Mouse (Mus musculus) midbrain, embryonic 10.5 days (tissue): ENCODE measurements around the gene Gm20388. TPM values are rescaled to one million over a fixed set of nuclear protein-coding genes. Genes with fewer than 3 reads are reported as not detected.

Experiments
- DNase-seq: peaks from one replicate; pipeline ENCODE4 v3.0.0-alpha.2; 2017; ENCODE audit warnings: low spot score
- H3K27ac ChIP-seq: fragments of 300-500 bp; sonication (generic); replicated peaks from 2 replicates; pipeline ENCODE4 v1.5.1; 2016; ENCODE audit warnings: mild to moderate bottlenecking
- H3K27me3 ChIP-seq: fragments of 300-500 bp; sonication (generic); 2 replicates; pipeline ENCODE4 v1.6.1; 2016; ENCODE audit warnings: low read depth, mild to moderate bottlenecking; ENCODE audit not compliant: poor library complexity, severe bottlenecking
- H3K36me3 ChIP-seq: fragments of 300-500 bp; sonication (generic); 2 replicates; pipeline ENCODE4 v1.6.1; 2016; ENCODE audit warnings: mild to moderate bottlenecking, moderate library complexity
- H3K4me1 ChIP-seq: fragments of 300-500 bp; sonication (generic); 2 replicates; pipeline ENCODE4 v1.6.1; 2016
- H3K4me3 ChIP-seq: fragments of 300-500 bp; sonication (generic); 2 replicates; pipeline ENCODE4 v1.5.1; 2016; ENCODE audit warnings: mild to moderate bottlenecking, moderate library complexity
- H3K9me3 ChIP-seq: fragments of 300-500 bp; sonication (generic); replicated peaks from 2 replicates; pipeline ENCODE4 v1.6.1; 2016; ENCODE audit warnings: mild to moderate bottlenecking
- WGBS: fragments of 180-500 bp; shearing (Covaris S2); methylation state at CpG from one replicate; pipeline ENCODE4 v1.1.7; 2016; 5-methylcytosine and 5-hydroxymethylcytosine counted together
- polyA plus RNA-seq: library from polyadenylated mRNA; unstranded; fragments of >200 nt; fragmentation: Nextera tagmentation; extraction: Ambion mirVana; gene quantifications from 2 replicates; pipeline ENCODE4 v1.2.1, GENCODE M21; 2016

Gm20388 gene
- polyA plus RNA-seq, 1 experiment from 2014 or later = 7.1 TPM

DNA sequence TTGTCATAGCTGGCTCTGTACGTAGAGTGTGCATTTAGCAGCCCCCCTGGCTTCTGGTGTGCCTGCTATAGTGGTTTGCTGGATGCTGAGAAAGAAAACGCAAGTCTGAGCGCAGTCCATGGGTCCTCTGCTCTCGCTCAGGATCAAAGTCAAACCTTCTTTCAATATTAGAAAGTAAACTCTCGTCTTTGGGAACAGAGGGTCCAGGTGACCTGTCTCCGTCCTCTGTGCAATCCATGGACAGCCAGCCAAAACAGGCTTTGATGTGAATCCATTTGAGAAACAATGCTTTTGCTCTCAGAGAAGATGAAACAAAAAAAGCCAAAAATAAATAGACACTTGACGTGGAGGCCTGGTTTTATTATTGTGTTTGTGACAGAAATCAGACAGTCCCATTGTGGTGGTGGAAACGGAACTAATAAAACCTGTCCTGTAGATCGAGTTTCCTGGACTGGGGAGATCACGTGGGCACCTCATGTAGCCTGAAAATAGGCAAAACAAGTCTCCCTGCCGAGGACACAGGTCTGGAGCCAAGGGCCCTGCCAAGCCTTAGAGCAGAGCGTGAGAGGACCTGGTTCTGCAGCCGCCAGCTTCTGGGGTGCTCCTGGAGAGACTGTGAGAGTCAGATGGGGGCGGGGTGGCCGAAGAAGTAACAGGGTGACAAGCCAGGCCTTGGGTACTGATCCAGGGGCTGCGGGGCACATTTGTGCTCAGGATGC is 3902.7 kb downstream of the Gm20388 start:
- Histone ChIP-seq H3K4me3 (no peak overlapping the region), H3K9me3 (no peaks in the 10 kb centered on the region), H3K27me3 (no peaks in the 10 kb centered on the region), H3K27ac (no peak overlapping the region), H3K36me3 (peaks cover 49% of the 10 kb centered on the region), H3K4me1 (peaks cover 9% of the 10 kb centered on the region)
- DNase-seq = no peak
- WGBS = 86% methylated on average over 16 of the region's 16 CpGs

DNA sequence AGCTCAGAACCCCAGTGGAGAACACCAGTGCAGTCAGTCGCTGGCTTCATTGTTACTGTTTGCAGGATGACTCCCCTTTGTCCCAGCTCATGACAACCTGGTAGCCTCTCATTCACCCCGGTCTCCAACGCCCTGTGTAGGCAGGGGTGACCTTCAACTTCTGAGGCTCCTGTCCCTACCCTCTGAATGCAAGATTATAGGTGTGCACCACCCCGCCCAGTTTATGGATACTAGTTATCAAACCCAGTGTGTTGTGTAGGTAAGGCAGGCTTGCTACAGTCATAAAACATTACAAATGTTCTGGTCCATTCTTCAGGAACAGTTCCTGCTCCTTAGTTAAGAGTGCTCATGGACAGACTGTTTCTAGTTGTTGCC is 3903.2 kb downstream of the Gm20388 start:
- Histone ChIP-seq H3K4me3 (no peak overlapping the region), H3K9me3 (no peaks in the 10 kb centered on the region), H3K27ac (no peak overlapping the region), H3K4me1 (peaks cover 5% of the 10 kb centered on the region), H3K36me3 (peaks cover 55% of the 10 kb centered on the region), H3K27me3 (no peaks in the 10 kb centered on the region)
- no peak for DNase-seq
- WGBS = 89% methylated on average over 4 of the region's 4 CpGs

GRCm38 (mm10) chr8:123815325-123815724 is 3904.7 kb downstream of the Gm20388 start:
- Histone ChIP-seq H3K4me3 (no peak overlapping the region), H3K4me1 (no peaks in the 10 kb centered on the region), H3K27me3 (no peaks in the 10 kb centered on the region), H3K36me3 (peaks cover 59% of the 10 kb centered on the region), H3K27ac (no peak overlapping the region), H3K9me3 (no peaks in the 10 kb centered on the region)
- 90% methylated on average over 11 of the region's 11 CpGs for WGBS
- no peak for DNase-seq

- H3K9me3 ChIP-seq = no peaks in the 10 kb centered on the region
- H3K36me3 ChIP-seq = peaks cover 72% of the 10 kb centered on the region
- DNase-seq = no peak
- WGBS = 91% methylated on average over 8 of the region's 8 CpGs
- H3K4me1 ChIP-seq = no peaks in the 10 kb centered on the region
- no peak overlapping the region for H3K27ac ChIP-seq
- no peaks in the 10 kb centered on the region for H3K27me3 ChIP-seq
- no peak overlapping the region for H3K4me3 ChIP-seq
Measured at GRCm38 (mm10) chr8:123816939-123817338, 3906.3 kb downstream of the Gm20388 start.

DNA sequence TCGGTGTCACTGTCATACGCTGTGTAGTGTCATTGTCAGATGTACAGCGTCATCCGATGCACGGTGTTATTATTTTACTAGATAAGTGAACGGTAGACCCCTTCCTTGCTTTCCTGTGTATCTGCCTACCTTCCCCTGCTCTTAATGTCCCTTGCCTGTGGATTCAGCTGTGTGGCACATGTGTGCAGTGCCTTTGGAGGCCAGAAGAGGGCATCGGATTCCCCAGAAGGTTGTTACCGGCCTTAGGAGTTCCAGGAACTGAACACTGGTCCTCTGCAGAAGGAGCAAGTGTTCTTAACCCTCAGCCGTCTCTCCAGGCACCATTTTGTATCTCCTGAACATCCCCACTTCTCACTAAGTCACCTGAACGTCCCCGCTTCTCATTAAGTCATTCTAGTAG is 3907.1 kb downstream of the Gm20388 start:
- Histone ChIP-seq H3K36me3 (peaks cover 80% of the 10 kb centered on the region), H3K27me3 (no peaks in the 10 kb centered on the region), H3K27ac (no peak overlapping the region), H3K4me3 (no peak overlapping the region), H3K9me3 (0 out of 2 replicates have a peak, but pooled peaks cover under 1% of the 10 kb centered on the region), H3K4me1 (no peaks in the 10 kb centered on the region)
- no peak for DNase-seq
- 93% methylated on average over 11 of the region's 11 CpGs for WGBS

GRCm38 (mm10) chr8:123819683-123820610 is 3909.3 kb downstream of the Gm20388 start:
- WGBS = 94% methylated on average over 19 of the region's 19 CpGs
- no peak for DNase-seq
- Histone ChIP-seq H3K4me1 (no peaks in the 10 kb centered on the region), H3K36me3 (peaks cover 88% of the 10 kb centered on the region), H3K4me3 (no peak overlapping the region), H3K27ac (no peak overlapping the region), H3K27me3 (no peaks in the 10 kb centered on the region), H3K9me3 (peaks cover 6% of the 10 kb centered on the region; the same call in 1 of the 2 replicates)

GRCm38 (mm10) chr8:123820780-123821179 is 3910.1 kb downstream of the Gm20388 start:
- WGBS = 94% methylated on average over 6 of the region's 6 CpGs
- no peak for DNase-seq
- Histone ChIP-seq H3K9me3 (peaks cover 6% of the 10 kb centered on the region; the same call in 1 of the 2 replicates), H3K36me3 (peaks cover 91% of the 10 kb centered on the region), H3K4me1 (no peaks in the 10 kb centered on the region), H3K4me3 (no peak overlapping the region), H3K27me3 (no peaks in the 10 kb centered on the region), H3K27ac (no peak overlapping the region)

- Histone ChIP-seq H3K9me3 (peaks cover 6% of the 10 kb centered on the region; the same call in 1 of the 2 replicates), H3K36me3 (peaks cover 91% of the 10 kb centered on the region), H3K4me1 (no peaks in the 10 kb centered on the region), H3K27me3 (no peaks in the 10 kb centered on the region), H3K4me3 (no peak overlapping the region), H3K27ac (no peak overlapping the region)
- 95% methylated on average over 10 of the region's 10 CpGs for WGBS
- no peak for DNase-seq
Measured at GRCm38 (mm10) chr8:123823111-123823510, 3912.5 kb downstream of the Gm20388 start.

DNA sequence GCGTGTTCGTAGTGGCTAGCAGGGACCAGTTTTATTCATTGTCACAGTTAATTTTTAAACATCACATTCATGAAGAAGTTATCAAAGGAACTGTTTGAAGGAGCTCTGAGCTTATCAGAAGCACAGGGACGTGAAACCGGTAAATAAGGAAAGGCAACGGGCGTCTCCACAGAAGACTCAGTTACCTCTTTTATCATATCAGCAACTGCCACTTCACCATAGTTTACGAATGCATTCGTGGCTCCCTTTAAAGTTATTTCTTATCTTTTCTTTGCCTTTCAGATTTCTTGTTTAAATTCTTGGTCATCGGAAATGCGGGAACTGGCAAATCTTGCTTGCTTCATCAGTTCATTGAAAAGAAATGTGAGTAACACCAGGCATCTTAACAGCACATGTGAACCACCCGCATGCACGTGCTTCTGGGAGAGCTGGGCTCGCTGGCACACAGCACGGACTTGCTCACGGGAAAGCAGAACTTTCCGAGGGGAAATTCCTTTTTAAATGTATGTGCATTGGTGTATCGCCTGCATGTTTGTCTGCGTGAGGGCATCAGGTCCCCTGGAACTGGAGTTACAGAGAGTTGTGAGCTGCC is 3913.0 kb downstream of the Gm20388 start:
- Histone ChIP-seq H3K4me3 (no peak overlapping the region), H3K27me3 (no peaks in the 10 kb centered on the region), H3K4me1 (no peaks in the 10 kb centered on the region), H3K27ac (no peak overlapping the region), H3K36me3 (peaks cover 91% of the 10 kb centered on the region), H3K9me3 (peaks cover 6% of the 10 kb centered on the region; the same call in 1 of the 2 replicates)
- DNase-seq = no peak
- WGBS = 95% methylated on average over 18 of the region's 18 CpGs

- DNase-seq = peak; percentile 28
- Histone ChIP-seq H3K4me3 (no peak overlapping the region), H3K9me3 (peaks cover 6% of the 10 kb centered on the region; the same call in 1 of the 2 replicates), H3K27me3 (no peaks in the 10 kb centered on the region), H3K4me1 (no peaks in the 10 kb centered on the region), H3K36me3 (peaks cover 97% of the 10 kb centered on the region), H3K27ac (0 out of 2 replicates have a peak overlapping the region, but pooled peaks have one; percentile 13)
- WGBS = 67% methylated on average over 9 of the region's 9 CpGs
Measured at GRCm38 (mm10) chr8:123826001-123826400, 3915.4 kb downstream of the Gm20388 start.

GRCm38 (mm10) chr8:123826758-123827157 is 3916.1 kb downstream of the Gm20388 start:
- Histone ChIP-seq H3K27ac (no peak overlapping the region), H3K4me3 (no peak overlapping the region), H3K4me1 (no peaks in the 10 kb centered on the region), H3K9me3 (peaks cover 6% of the 10 kb centered on the region; the same call in 1 of the 2 replicates), H3K36me3 (peaks cover 99% of the 10 kb centered on the region), H3K27me3 (no peaks in the 10 kb centered on the region)
- no peak for DNase-seq
- 95% methylated on average over 7 of the region's 7 CpGs for WGBS

DNA sequence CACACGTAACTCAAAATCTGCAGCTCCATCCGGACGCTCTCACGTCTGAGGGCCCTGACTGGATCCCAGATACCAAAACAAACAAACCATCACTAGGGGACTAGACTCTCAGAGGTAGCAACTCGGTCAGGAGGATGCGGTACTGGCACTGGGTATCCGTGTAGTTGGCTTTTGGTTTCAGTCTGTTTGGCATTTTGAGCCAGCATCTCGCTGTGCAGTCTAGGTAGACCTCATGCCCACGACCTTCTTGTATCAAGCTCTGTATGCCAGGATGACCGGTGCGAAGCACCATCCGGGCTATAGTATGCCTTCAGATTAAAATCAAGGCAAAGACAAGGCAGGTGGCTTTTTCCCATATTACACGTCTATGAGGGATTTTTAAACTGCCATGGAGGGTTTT is 3916.9 kb downstream of the Gm20388 start:
- H3K27me3 ChIP-seq = no peaks in the 10 kb centered on the region
- 90% methylated on average over 13 of the region's 13 CpGs for WGBS
- H3K36me3 ChIP-seq = peaks cover 99% of the 10 kb centered on the region

More for the DNA sequence above, 3916.9 kb downstream of the Gm20388 start:
- H3K4me3 ChIP-seq = no peak overlapping the region
- no peaks in the 10 kb centered on the region for H3K4me1 ChIP-seq
- no peak for DNase-seq
- H3K27ac ChIP-seq = no peak overlapping the region
- peaks cover 6% of the 10 kb centered on the region; the same call in 1 of the 2 replicates for H3K9me3 ChIP-seq
